Mouse (Mus musculus) forebrain, postnatal 0 days (tissue): Measurements from ENCODE around the gene Maml3. TPM values are rescaled to one million over a fixed set of nuclear protein-coding genes. Genes with fewer than 3 reads are reported as not detected.

Experiments used
- ATAC-seq: fragments of 200-750 bp; cut with Nextera tagmentation; 2 replicates; pipeline ENCODE4 v1.8.0; 2017; ENCODE audit warnings: mild to moderate bottlenecking, moderate library complexity
- DNase-seq: peaks from one replicate; pipeline ENCODE4 v3.0.0-alpha.2; 2015
- H3K27ac ChIP-seq: fragments of 300-500 bp; sonication (generic); 2 replicates; pipeline ENCODE4 v1.5.1; 2014; ENCODE audit warnings: low read depth, mild to moderate bottlenecking, antibody characterized with exemption, low read length, moderate library complexity, mixed read lengths
- H3K27me3 ChIP-seq: fragments of 300-500 bp; sonication (generic); 2 replicates; pipeline ENCODE4 v1.6.1; 2014; ENCODE audit warnings: mild to moderate bottlenecking, low read length, mixed read lengths; ENCODE audit not compliant: insufficient read depth
- H3K36me3 ChIP-seq: fragments of 300-500 bp; sonication (generic); 2 replicates; pipeline ENCODE4 v1.6.1; 2014; ENCODE audit warnings: mild to moderate bottlenecking, moderate library complexity; ENCODE audit not compliant: insufficient read depth
- H3K4me1 ChIP-seq: fragments of 300-500 bp; sonication (generic); 2 replicates; pipeline ENCODE4 v1.6.1; 2014; ENCODE audit warnings: antibody characterized with exemption; ENCODE audit not compliant: insufficient read depth
- H3K4me2 ChIP-seq: fragments of 300-500 bp; sonication (generic); 2 replicates; pipeline ENCODE4 v1.6.1; 2014; ENCODE audit warnings: low read depth, mild to moderate bottlenecking, moderate library complexity
- H3K4me3 ChIP-seq: fragments of 300-500 bp; sonication (generic); 2 replicates; pipeline ENCODE4 v1.5.1; 2014; ENCODE audit warnings: low read depth, low read length, mixed read lengths
- H3K9ac ChIP-seq: fragments of 300-500 bp; sonication (generic); 2 replicates; pipeline ENCODE4 v1.6.1; 2014; ENCODE audit warnings: mild to moderate bottlenecking
- H3K9me3 ChIP-seq: fragments of 300-500 bp; sonication (generic); 2 replicates; pipeline ENCODE4 v1.6.1; 2016; ENCODE audit warnings: low read length
- CTCF ChIP-seq: sonication (generic); IDR thresholded peaks from 2 replicates; pipeline ENCODE4 v1.5.1; 2016; ENCODE audit warnings: antibody characterized with exemption, control low read depth, low read depth
- WGBS: fragments of 180-500 bp; shearing (Covaris S2); extraction: QIAGEN DNeasy Blood & Tissue Kit; methylation state at CpG from one replicate; pipeline ENCODE4 v1.1.7; 2014; 5-methylcytosine and 5-hydroxymethylcytosine counted together
- polyA plus RNA-seq: library from polyadenylated mRNA; unstranded; fragments of >200 nt; fragmentation: Nextera tagmentation; extraction: Ambion mirVana; gene quantifications from 2 replicates; pipeline ENCODE4 v1.2.1, GENCODE M21; 2015
- total RNA-seq: library from RNA; depleted of rRNA; stranded (reverse); fragments of >200 nt; gene quantifications from 2 replicates; pipeline ENCODE4 v1.2.3, GENCODE M21; 2014; rRNA removed

The Maml3 gene
- total RNA-seq (8.4 and 14.9 TPM in 2 replicates), polyA plus RNA-seq (1.8 and 3.1 TPM in 2 replicates)

- WGBS, result under 1% methylated on average over 36 of the region's 49 CpGs
- peak; percentile 28 for ATAC-seq
These were observed at the start of gene Maml3 for GRCm38 (mm10) chr3:52104636-52105151. TSS of gene Maml3 (minus strand) at chr3:52105076.

GRCm38 (mm10) chr3:52151155-52151554, 46.3 kb upstream of the Maml3 start:
- no peak overlapping the region for H3K4me3 ChIP-seq
- ATAC-seq, result no peak
- no peaks in the 10 kb centered on the region for H3K9me3 ChIP-seq
- WGBS, result 73% methylated on average over 3 of the region's 3 CpGs
- TF ChIP-seq CTCF, result no peak
- no peaks in the 10 kb centered on the region for H3K27me3 ChIP-seq
- no peaks in the 10 kb centered on the region for H3K4me1 ChIP-seq
- DNase-seq, result no peak
- H3K36me3 ChIP-seq, result no peaks in the 10 kb centered on the region
- no peak overlapping the region for H3K4me2 ChIP-seq
- no peak overlapping the region for H3K9ac ChIP-seq
- H3K27ac ChIP-seq, result no peak overlapping the region

More at GRCm38 (mm10) chr3:52104636-52105151, at the start of gene Maml3:
- peak within 1 kb of the TSS; percentile 76 for H3K4me3 ChIP-seq
- TF ChIP-seq CTCF, result no peak
- no peaks in the 10 kb centered on the region for H3K4me1 ChIP-seq
- H3K27me3 ChIP-seq, result no peaks in the 10 kb centered on the region
- H3K4me2 ChIP-seq, result peak within 1 kb of the TSS; percentile 98
- peak within 1 kb of the TSS; percentile 88 for H3K9ac ChIP-seq
- peak; percentile 89 for DNase-seq
- H3K36me3 ChIP-seq, result no peaks in the 10 kb centered on the region
- H3K27ac ChIP-seq, result peak within 1 kb of the TSS; percentile 98
- no peaks in the 10 kb centered on the region for H3K9me3 ChIP-seq

- no peaks in the 10 kb centered on the region for H3K4me1 ChIP-seq
- 65% methylated on average over 4 of the region's 4 CpGs for WGBS
- no peak overlapping the region for H3K27ac ChIP-seq
- H3K4me2 ChIP-seq, result no peak overlapping the region
- H3K36me3 ChIP-seq, result no peaks in the 10 kb centered on the region
- ATAC-seq (no peak), DNase-seq (no peak)
- H3K4me3 ChIP-seq, result no peak overlapping the region
- H3K27me3 ChIP-seq, result no peaks in the 10 kb centered on the region
- no peak for TF ChIP-seq CTCF
- H3K9ac ChIP-seq, result no peak overlapping the region
- H3K9me3 ChIP-seq, result no peaks in the 10 kb centered on the region
These were observed 43.4 kb upstream of the Maml3 start for GRCm38 (mm10) chr3:52148301-52148700.

GRCm38 (mm10) chr3:52144776-52145460, 40.0 kb upstream of the Maml3 start:
- Histone ChIP-seq H3K9ac (no peak overlapping the region), H3K27ac (no peak overlapping the region), H3K36me3 (no peaks in the 10 kb centered on the region), H3K4me1 (peaks cover 5% of the 10 kb centered on the region; the same call in 1 of the 2 replicates), H3K27me3 (no peaks in the 10 kb centered on the region), H3K9me3 (no peaks in the 10 kb centered on the region), H3K4me3 (no peak overlapping the region), H3K4me2 (no peak overlapping the region)
- ATAC-seq, result no peak
- no peak for TF ChIP-seq CTCF
- no peak for DNase-seq
- WGBS, result 86% methylated on average over 12 of the region's 12 CpGs

- H3K4me2 ChIP-seq, result no peak overlapping the region
- H3K9ac ChIP-seq, result no peak overlapping the region
- H3K27me3 ChIP-seq, result no peaks in the 10 kb centered on the region
- H3K9me3 ChIP-seq, result no peaks in the 10 kb centered on the region
- WGBS, result 84% methylated on average over 7 of the region's 7 CpGs
- no peaks in the 10 kb centered on the region for H3K36me3 ChIP-seq
- DNase-seq (no peak), ATAC-seq (no peak)
- no peak overlapping the region for H3K4me3 ChIP-seq
- TF ChIP-seq CTCF, result no peak
- H3K4me1 ChIP-seq, result peaks cover 5% of the 10 kb centered on the region; the same call in 1 of the 2 replicates
- H3K27ac ChIP-seq, result no peak overlapping the region
These were observed 38.1 kb upstream of the Maml3 start for GRCm38 (mm10) chr3:52143017-52143416.

- ATAC-seq, result peak; percentile 94
These were observed 35.3 kb upstream of the Maml3 start for GRCm38 (mm10) chr3:52140162-52140561.

GRCm38 (mm10) chr3:52125421-52125820, 20.5 kb upstream of the Maml3 start:
- Histone ChIP-seq H3K36me3 (no peaks in the 10 kb centered on the region), H3K9me3 (no peaks in the 10 kb centered on the region), H3K4me3 (no peak overlapping the region), H3K9ac (no peak overlapping the region), H3K4me1 (no peaks in the 10 kb centered on the region), H3K4me2 (no peak overlapping the region), H3K27me3 (no peaks in the 10 kb centered on the region), H3K27ac (no peak overlapping the region)
- ATAC-seq (0 out of 2 replicates have a peak, but pooled peaks have one; percentile 29), DNase-seq (peak; percentile 33)
- TF ChIP-seq CTCF, result no peak
- 75% methylated on average over 3 of the region's 3 CpGs for WGBS

More at GRCm38 (mm10) chr3:52140162-52140561, 35.3 kb upstream of the Maml3 start:
- Histone ChIP-seq H3K9ac (peak overlapping the region; percentile 2; the same call in 1 of the 2 replicates), H3K4me2 (no peak overlapping the region), H3K4me1 (peaks cover 5% of the 10 kb centered on the region; the same call in 1 of the 2 replicates), H3K27ac (0 out of 2 replicates have a peak overlapping the region, but pooled peaks have one; percentile 30), H3K36me3 (no peaks in the 10 kb centered on the region), H3K4me3 (no peak overlapping the region), H3K9me3 (no peaks in the 10 kb centered on the region), H3K27me3 (no peaks in the 10 kb centered on the region)
- DNase-seq, result peak; percentile 80
- WGBS, result 34% methylated on average over 16 of the region's 16 CpGs
- TF ChIP-seq CTCF, result no peak
